ENCODE assay signal across 19 mouse cellular contexts in genomic region chr1:121367257-121367656, GRCm38 (mm10). TPM values are rescaled to one million over a fixed set of nuclear protein-coding genes. Genes with fewer than 3 reads are reported as not detected.
DNase-seq lines count a peak whose midpoint lies in the region; ATAC-seq and TF ChIP-seq lines count a peak whose summit lies in the region.
"Had no signal": no experiment of that assay in that cellular context is flagged by ENCODE, and none has a peak within 500 bp of the region (broad histone marks: within the 10 kb centered on the region; RNA-seq: fewer than 3 reads in every experiment).

No protein-coding gene starts in this region.

- no peaks in the 10 kb centered on the region for H3K4me1 ChIP-seq in kidney, postnatal 0 days (replicated peaks; ENCODE audit: insufficient read depth, low read length)
- no peaks in the 10 kb centered on the region for H3K4me1 ChIP-seq in forebrain, embryonic 13.5 days
- peaks cover 9% of the 10 kb centered on the region; the same call in 1 of the 2 replicates for H3K4me1 ChIP-seq in forebrain, embryonic 10.5 days
- H3K4me1 ChIP-seq: liver, embryonic 12.5 days; lung, embryonic 15.5 days; megakaryocyte, embryonic 14.5 days had no signal

- DNase-seq in kidney, postnatal 0 days (ENCODE audit: low spot score): peak; percentile 33
- no peak for DNase-seq in kidney, postnatal 14 days
- DNase-seq in R1 (ENCODE audit: low read depth, low spot score): peak; percentile 8
- DNase-seq in embryo, embryonic 9.5 days (ENCODE audit: extremely low spot score): peak; percentile 23
- DNase-seq in mesoderm, embryonic 11.5 days (ENCODE audit: low read depth, low spot score): peak; percentile 65
- DNase-seq in forebrain, embryonic 10.5 days (ENCODE audit: extremely low spot score, low spot score): no peak
- DNase-seq: adrenal gland, postnatal 36 days; cerebellum, postnatal 14 days; forebrain, postnatal 0 days; kidney, postnatal 25 days had no signal

- TF ChIP-seq CTCF in kidney, postnatal 0 days (IDR thresholded peaks at IDR 0.05; ENCODE audit: low read depth): no peak

- H3K36me3 ChIP-seq in kidney, postnatal 0 days (ENCODE audit: insufficient read depth, low read length): no peaks in the 10 kb centered on the region
- no peaks in the 10 kb centered on the region for H3K36me3 ChIP-seq in forebrain, embryonic 13.5 days (ENCODE audit: poor library complexity, severe bottlenecking)
- no peaks in the 10 kb centered on the region for H3K36me3 ChIP-seq in forebrain, embryonic 10.5 days (replicated peaks)
- H3K36me3 ChIP-seq: liver, embryonic 12.5 days; lung, embryonic 15.5 days had no signal

- H3K4me3 ChIP-seq in kidney, postnatal 0 days (replicated peaks; ENCODE audit: low read depth, low read length): no peak overlapping the region
- H3K4me3 ChIP-seq in forebrain, embryonic 13.5 days: no peak overlapping the region
- no peak overlapping the region for H3K4me3 ChIP-seq in forebrain, embryonic 10.5 days
- H3K4me3 ChIP-seq: erythroblast, embryonic 14.5 days; liver, embryonic 12.5 days; lung, embryonic 15.5 days; megakaryocyte, embryonic 14.5 days had no signal

- no peak overlapping the region for H3K9ac ChIP-seq in kidney, postnatal 0 days (ENCODE audit: low read depth, low read length)
- no peak overlapping the region for H3K9ac ChIP-seq in forebrain, embryonic 13.5 days
- H3K9ac ChIP-seq: forebrain, postnatal 0 days; liver, embryonic 12.5 days; lung, embryonic 15.5 days had no signal

- ATAC-seq in kidney, postnatal 0 days (replicated peaks; ENCODE audit: low FRiP score, low read depth): no peak
- no peak for ATAC-seq in forebrain, embryonic 13.5 days
- ATAC-seq: activated CD4-positive, CD25-positive, alpha-beta regulatory T cell, adult 4 months; forebrain, postnatal 0 days; inflammation-experienced regulatory T-cells, adult 6 months; liver, embryonic 12.5 days had no signal

- 22% methylated on average over 9 of the region's 9 CpGs for WGBS in kidney, postnatal 0 days
- 52% methylated on average over 9 of the region's 9 CpGs for WGBS in forebrain, embryonic 13.5 days
- 46% methylated on average over 9 of the region's 9 CpGs for WGBS in forebrain, embryonic 10.5 days

- H3K27me3 ChIP-seq in kidney, postnatal 0 days (ENCODE audit: insufficient read depth, low read length): no peaks in the 10 kb centered on the region
- no peaks in the 10 kb centered on the region for H3K27me3 ChIP-seq in forebrain, embryonic 13.5 days
- H3K27me3 ChIP-seq in forebrain, embryonic 10.5 days (ENCODE audit: poor library complexity, severe bottlenecking): no peaks in the 10 kb centered on the region
- H3K27me3 ChIP-seq: CH12.LX; liver, embryonic 12.5 days; lung, embryonic 15.5 days; megakaryocyte, embryonic 14.5 days had no signal

- H3K4me2 ChIP-seq in kidney, postnatal 0 days (ENCODE audit: low read length): no peak overlapping the region
- no peak overlapping the region for H3K4me2 ChIP-seq in forebrain, embryonic 13.5 days
- H3K4me2 ChIP-seq: heart, embryonic 11.5 days; liver, embryonic 12.5 days; lung, embryonic 15.5 days had no signal

- H3K27ac ChIP-seq in kidney, postnatal 0 days: no peak overlapping the region
- H3K27ac ChIP-seq in forebrain, embryonic 13.5 days: no peak overlapping the region
- H3K27ac ChIP-seq in forebrain, embryonic 10.5 days: no peak overlapping the region
- H3K27ac ChIP-seq: liver, embryonic 12.5 days; lung, embryonic 15.5 days had no signal

- H3K9me3 ChIP-seq in kidney, postnatal 0 days (replicated peaks; ENCODE audit: low read length): no peaks in the 10 kb centered on the region
- H3K9me3 ChIP-seq in forebrain, embryonic 13.5 days (replicated peaks): no peaks in the 10 kb centered on the region
- no peaks in the 10 kb centered on the region for H3K9me3 ChIP-seq in forebrain, embryonic 10.5 days
- H3K9me3 ChIP-seq: liver, embryonic 12.5 days; lung, embryonic 15.5 days had no signal

RNA-seq across cellular contexts. Expression of gene Insig2, which starts 34.9 kb away (rescaled TPM):
- 46.9 and 52.8 TPM in 2 replicates for polyA plus RNA-seq in kidney, postnatal 0 days (2015; fragmentation: Nextera tagmentation; extraction: Ambion mirVana)
- polyA plus RNA-seq in forebrain, embryonic 13.5 days (2015; fragmentation: Nextera tagmentation; extraction: Ambion mirVana): 33.9 and 46.5 TPM in 2 replicates
- 19.0 and 20.9 TPM in 2 replicates for polyA plus RNA-seq in forebrain, embryonic 10.5 days (2016; fragmentation: Nextera tagmentation; extraction: Ambion mirVana)

Comparison
In these comparisons a context has a peak if more than half of its experiments do, and no peak if none do; other contexts are left out.
1. DNase-seq: peak in kidney, postnatal 0 days (single experiment), R1 (single experiment), embryo, embryonic 9.5 days (single experiment) and mesoderm, embryonic 11.5 days (single experiment); none in kidney, postnatal 14 days (single experiment) and forebrain, embryonic 10.5 days (single experiment).